Mouse (Mus musculus) left cerebral cortex, postnatal 4 days (tissue): ENCODE measurements around the gene Gm37240. TPM values are rescaled to one million over a fixed set of nuclear protein-coding genes. Genes with fewer than 3 reads are reported as not detected.
"Not testable (repeated sequence)": the region's sequence is repeated elsewhere in the genome, so short reads cannot be mapped to it uniquely, and the experiment has no call there.

Experiments
- DNase-seq: peaks from one replicate; pipeline ENCODE4 v3.0.0-alpha.2; 2022
- intact Hi-C: fragments of 180-260 bp; cut with DNase I; formaldehyde crosslinking; loops from one replicate; pipeline ENCODE4 v1.15.1; 2025
- total RNA-seq, 2 experiments: library from RNA; stranded (reverse); gene quantifications; 2 replicates each; pipeline ENCODE4 v1.2.3; 2021

Gene Gm37240
- total RNA-seq, 2 experiments from 2014 or later = 3.3 to 3.6 TPM

DNA sequence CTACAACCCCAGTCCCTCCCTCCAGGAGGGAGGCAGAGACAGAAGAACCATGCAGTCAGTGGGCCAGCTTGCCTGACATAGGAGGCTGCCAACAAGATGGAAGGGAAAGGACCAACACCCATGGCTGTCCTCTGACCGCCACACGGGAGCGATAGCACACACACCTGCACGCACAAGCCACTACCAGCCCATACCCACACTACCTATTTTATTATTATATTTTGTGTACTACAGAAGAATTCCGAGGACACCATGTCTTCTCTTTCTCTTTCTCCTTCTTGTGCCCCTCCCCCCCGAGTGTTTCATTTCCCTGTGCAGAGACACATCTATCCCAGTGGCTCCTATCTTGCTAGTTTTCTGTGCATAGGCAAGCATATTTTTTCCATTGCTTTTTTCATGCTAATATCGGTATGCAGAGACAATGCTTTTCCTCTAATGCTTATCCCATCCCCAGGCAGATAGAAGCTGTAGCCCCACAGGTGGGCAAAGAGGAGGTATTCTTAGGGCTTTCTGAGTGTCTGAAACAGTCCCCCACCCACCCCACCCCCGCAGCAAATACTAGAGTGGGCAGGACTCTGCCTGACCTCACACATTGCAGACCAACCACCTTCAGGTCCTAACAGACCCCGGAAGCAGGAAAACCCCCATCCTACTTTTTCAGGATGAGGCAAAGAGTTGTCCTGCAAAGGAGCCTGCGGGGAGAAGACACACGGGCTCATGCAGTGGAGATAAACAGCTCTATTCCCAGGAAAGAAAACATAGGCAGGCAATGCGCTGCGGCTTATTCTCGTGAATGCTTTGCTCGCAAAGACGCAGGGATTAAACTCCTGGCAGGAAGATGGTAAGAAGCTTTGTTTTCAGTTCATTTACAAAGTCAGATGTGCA lies 1232.2 kb downstream of the Gm37240 start:
- intact Hi-C loops = no loop called here
- peak; percentile 27 for DNase-seq

DNA sequence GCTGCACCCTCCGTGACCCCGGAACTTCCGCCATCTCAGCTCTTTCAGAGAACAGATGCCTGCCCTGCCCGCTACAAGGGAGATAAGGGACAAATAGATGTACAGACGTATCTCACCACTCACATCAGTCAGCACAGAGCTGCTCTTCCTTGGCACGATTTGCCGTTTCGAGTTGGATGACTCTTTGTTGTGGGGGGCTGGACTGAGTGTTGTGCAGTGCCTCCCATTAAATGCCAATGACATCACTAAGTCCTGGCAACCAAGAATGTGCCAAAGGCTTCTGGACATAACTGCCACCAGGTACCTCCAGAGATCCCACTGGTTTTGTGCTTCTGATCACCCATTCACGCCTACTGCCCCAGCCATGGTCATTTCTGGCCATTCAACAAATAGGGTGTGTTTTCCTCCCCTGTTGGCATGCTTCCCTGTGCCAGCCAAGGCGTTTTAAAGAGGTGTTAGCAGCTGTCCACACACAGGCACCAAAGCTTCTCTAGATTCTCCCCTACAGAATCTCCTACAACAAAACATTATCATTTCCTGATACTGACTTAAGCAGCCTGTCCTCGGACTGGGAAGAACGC lies 1233.0 kb downstream of the Gm37240 start:
- intact Hi-C loops = no loop called here
- DNase-seq = peak; percentile 13

DNA sequence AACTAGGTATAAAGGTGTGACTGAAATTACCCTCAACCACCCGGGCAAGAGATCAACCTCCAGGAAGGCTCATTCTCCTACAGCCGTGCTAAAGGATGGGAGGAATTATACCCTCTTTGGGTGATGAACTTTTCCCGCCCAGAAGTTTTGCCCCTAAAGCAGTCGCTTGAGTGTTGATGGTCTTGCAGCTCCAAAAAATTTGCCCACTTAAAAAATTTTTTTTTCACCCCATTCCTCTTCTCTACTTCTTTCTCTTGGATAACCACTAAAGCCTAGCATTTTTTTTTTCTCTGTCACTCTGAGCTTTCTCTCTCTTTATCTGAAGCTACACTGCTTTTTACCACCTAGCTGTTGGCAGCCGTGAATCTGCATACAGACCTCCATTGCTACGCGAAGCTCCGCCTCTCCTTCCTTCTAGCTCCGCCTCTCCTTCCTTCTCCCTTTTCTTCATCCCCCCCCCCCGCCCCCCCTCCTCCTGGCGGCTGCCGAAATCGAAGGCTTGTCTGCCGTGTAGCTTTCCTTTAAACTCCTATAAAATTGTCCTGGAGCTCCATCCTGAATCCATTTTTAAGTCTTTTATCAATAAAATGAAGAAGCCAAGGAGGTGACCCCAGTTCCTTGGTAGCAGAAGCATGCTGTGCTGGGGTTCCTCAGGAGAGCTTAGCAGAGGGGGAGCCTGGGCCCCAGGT lies 1233.6 kb downstream of the Gm37240 start:
- intact Hi-C loops = no loop called here
- DNase-seq = no peak

DNA sequence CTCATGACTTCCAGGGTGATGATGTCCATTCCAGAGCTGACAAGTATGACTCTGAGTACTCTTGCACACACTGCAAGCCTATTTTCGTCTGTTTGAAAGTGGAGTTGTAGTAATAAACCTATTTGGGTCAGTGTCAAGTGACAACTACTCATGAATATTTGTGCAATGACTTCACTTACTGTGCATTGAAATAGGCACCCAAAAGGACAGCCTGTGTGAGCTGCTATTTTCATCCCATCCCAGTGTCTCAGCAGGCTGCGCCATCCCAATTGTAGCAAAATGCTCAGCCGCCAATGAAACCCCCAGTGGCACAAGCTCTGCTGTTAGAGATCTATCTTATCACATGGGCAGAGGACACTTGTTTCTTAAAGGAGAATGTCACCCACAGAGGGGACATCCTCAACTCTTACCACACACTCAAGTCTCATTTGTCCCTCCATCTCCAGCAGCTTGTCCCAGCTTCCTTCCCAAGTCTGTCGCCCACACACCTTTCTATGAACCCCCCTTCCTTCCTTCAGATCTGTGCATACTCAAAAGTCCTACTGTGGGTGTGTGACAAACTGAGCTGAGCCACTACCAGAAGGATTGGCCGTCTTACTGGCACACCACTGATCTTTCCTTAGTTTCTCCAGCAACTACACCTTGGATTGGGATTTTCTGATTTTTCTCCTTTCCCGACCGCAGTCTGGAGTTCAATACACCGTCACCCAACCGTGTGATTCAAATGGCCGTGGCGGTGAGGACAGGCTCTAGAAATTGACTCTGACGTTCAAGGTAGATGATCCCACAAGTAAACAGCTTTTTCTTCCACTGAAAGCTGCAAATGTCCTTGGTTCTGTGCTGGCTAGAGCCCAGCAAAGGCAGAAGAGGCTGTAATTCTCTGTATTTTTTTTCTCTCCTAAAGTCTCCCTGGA lies 1234.4 kb downstream of the Gm37240 start:
- no peak for DNase-seq

DNA sequence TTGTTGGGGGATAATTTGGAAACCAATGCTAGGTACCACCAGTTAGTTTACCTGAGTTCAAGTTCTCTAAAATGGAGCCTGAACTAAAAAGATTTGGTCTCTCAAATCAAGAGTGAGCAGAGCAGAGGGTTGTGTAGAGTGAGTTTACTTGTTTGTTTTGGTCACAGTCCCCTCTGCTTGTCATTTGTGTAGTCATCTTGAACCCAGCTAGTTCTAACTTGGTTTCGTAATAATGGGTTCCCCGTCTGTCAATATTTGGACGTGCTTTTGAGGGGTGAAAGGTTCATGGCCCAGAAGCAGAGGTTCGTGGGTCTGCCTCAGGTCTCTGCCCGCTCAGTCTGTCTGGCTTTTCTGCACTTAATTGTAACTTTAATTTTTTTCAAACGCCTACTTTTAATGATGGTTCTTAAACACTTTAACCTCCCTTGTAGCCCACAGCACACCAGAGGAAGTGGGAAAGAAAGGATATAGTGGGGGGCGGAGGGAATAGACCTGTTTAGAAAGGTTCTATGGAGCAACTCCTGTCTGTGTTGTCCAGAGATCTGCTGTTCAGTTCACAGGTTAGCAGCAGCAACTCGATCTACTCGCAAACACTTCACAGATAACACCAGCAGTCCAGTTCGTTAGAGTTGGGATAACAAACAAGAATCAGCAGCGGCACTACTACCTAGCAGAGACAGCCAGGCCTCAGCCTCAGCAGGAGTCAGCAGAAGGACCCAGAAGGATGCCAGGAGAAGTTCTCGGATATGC lies 1237.6 kb downstream of the Gm37240 start:
- intact Hi-C loops = no loop called here
- no peak for DNase-seq

More for the DNA sequence above, 1234.4 kb downstream of the Gm37240 start:
- intact Hi-C loops = no loop called here

DNA sequence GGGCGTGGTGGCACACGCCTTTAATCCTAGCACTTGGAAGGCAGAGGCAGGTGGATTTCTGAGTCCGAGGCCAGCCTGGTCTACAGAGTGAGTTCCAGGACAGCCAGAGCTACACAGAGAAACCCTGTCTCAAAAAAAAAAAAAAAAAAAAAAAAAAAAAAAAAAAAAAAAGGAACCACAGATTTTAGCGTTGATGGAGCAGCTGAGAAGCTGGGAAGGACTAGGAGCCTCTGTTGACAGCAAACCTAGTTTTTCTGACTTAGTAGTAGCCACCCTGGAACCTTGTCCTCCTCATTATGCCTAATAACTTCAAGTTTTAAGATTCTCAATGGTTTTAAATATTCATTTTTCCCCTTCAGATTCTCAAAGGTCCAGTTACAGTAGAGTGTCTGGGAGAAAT lies 1239.2 kb downstream of the Gm37240 start:
- DNase-seq, intact Hi-C loops: not testable (repeated sequence)

DNA sequence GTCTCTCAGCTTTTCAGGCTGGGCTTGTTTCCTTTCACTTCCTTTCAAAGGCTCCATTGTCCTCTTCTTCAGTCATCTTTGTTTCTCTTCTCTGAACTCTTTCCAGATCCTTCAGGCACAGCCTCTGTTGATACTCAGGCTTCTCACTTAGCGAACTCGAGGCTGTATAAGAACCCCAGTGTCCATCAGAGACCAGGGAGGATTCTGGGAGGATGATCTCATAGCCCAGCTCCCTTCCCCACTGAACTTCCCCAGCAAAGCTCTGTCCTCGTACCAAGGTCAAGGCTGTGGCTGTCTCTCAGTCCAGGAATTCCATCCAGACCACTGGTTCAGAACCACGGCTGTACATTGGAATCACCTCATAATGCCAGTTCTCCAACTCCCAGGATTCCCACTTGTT lies 1239.7 kb downstream of the Gm37240 start:
- intact Hi-C loops = no loop called here
- no peak for DNase-seq

DNA sequence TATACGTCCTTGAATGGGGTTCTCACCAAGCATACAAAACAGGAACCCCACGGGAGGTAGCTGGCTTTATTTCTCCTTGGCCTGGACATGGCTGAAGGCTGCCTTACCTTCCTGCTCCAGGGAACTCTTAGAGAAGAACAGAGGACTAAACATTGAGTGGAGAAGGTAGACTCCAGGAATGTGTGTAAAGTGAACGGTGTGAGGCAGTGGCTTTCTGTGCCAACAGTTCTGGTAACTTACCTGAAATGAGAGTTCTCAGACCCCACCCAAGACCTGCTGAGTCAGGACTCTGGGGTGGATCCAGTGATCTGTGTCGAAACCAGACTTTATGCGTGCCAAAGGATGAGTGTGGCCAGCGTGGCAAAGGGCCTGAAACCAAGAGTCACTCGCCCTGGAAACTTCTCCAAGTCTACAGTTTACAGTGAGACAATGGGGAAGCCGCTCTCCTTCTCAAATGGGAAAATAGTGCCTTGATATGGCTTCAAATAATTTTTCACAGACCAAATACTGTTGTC lies 1240.9 kb downstream of the Gm37240 start:
- no peak for DNase-seq
- intact Hi-C loops = no loop called here

DNA sequence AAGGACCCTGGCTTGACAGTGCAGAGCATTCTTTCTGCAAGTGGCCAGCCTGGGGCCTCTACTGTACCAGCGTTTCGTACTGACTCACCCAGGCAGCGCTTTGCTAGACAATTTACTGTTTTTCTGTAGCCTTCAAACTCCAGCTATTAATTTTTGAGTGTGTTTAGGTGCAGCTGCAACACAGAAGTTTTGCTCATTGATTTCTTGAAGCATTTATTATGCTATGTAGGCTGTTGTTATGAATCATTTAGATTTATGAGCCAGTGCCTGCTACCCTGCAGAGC lies 1241.4 kb downstream of the Gm37240 start:
- DNase-seq = no peak
- intact Hi-C loops = no loop called here

DNA sequence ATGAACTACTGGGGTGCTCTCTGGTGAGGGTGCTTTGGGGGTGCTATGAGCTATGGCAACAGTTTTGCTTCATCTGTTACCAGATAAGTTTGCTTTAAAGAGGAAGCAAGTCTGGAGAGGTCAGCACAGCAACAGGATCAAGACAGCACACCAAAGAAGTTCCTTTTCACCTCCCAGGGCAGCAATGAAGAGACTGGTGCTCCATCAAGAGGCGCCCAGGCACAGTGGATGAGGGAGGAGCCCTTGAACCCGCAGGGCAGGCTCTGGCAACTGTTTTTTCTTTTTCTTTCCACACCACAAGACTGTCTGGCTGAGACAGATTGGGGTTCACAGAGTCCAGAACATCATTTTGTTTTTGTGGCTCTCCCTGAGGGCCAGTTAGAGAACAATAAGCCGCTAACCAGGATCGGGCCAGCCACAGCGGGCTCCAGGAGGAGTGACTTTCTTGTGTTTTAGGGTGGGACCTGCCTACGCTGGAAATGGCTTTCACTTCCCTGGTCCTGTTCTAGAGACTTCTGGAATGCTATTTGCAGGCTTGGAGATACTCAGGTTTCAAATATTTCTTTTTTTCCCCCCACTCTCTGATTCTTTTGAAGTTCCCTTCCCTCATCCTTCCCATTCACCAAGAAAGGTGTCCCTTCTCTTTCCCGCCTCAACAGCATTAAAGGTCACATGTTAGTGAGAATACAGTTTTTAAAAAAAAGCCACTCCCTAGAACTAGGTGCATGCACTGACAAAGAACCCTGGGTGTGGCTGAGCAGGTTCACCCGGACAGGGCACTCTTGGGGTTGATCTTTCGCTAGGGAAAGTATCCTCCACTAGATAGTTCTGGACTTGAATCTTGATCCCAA lies 1241.9 kb downstream of the Gm37240 start:
- intact Hi-C loops = no loop called here
- DNase-seq = no peak

DNA sequence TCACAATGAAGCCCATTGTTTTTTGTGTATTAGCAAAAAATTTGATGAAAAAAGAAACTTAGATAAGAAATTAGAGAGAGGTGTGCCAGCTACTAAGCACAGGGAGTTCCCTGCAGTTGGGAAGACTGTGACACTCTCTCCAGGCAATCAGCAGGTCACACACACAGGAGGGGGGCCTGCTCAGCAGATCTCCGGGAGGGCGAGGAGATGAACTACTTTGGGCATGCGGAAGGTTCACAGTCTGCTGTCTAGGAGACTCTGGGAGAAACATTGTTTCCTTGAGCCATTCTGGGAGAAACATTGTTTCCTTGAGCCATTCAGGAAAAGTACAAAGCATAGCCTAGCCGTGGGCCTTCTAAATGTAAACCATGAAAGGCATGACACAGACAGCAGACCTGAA lies 1244.4 kb downstream of the Gm37240 start:
- no peak for DNase-seq
- intact Hi-C loops = no loop called here

DNA sequence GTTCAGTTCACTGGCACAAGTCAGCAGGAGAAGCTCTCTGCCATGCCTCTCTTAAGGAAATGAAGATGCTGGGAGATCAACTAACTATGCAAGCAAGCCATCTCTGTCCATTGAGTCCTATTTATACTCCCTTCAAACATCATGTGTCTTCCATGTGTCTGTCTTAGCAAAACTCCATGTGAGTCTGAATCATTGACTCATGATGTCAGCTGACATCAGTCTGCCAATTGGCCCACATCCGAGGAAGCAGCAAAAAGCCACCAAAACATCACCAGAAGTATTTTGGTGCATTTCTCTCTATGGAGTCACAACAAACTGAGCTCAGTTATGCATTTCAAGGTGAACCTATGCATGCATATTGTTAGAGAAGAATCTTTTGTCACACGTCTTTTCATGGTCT lies 1245.9 kb downstream of the Gm37240 start:
- intact Hi-C loops = no loop called here
- no peak for DNase-seq

DNA sequence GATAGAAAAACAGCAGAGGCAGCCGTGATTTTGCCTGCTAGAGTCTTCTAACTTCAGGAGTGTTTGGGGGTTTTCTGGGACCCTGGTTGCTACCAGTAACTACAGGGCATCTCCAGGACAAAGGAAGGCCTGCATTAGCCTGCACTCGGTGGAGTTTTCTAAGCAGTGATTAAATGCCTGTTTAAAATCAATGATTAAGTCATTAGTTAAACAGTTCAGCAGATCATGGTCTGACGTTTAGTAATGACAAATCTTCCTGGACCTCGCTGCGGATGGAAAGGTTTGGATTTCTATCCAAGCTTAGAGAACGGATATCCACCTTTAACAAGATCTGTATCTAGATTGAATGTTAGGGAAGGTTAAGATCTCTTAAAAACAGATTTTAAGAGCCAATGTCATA lies 1246.8 kb downstream of the Gm37240 start:
- no peak for DNase-seq
- intact Hi-C loops = no loop called here

DNA sequence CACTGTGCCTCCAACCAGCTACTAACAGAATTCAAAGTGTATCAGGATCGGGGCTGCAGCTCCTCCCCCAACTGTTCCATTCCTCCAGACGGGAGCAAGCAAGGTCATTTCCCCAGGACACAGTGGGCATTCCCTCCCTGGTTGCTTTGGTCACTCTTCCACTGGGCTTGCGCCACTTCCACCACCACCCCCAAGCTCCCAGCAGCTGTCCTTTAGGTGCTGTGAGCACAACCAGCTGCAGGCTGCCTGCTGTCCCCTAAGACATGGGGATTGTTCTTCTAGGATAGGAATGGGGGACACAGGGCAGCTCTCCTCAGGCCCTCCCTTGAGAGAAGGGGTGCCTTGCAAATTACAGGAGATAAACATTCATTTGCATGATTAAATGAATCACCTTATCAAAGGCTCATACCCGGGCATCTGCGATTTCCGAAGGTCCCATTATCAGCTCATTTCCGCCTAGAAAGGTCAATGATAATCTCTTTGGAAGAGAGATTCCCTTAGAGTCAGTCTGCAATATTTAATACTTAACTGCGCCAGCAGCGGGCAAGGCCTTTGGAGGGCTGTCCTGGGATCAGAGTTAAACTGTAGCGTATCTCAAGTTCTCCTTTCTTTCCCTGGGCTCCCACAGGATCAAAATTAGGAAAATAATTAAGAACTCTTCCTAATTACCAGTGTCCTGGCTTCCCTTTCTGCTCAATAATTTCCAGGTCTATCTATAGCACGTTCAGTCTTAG lies 1247.4 kb downstream of the Gm37240 start:
- intact Hi-C loops = no loop called here
- no peak for DNase-seq

DNA sequence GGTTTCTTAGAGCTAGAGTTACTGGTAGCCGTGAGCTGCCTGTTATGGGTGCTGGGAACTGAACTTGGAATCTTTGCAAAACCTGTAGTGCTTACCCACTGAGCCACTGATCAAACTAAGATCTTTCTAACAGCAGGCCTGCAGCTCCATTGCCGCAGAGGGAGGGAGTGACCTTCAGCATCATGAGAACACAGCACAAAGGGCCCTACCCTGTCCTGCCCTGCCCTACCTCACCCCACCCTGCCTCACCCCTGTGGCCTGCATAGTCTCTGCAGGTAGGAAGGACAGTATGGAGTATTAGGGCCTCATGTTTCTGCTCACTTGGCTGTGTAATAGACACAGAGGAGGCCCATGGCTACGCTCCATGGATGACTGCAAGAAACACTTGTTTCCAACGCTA lies 1248.5 kb downstream of the Gm37240 start:
- DNase-seq = no peak
- intact Hi-C loops = no loop called here

DNA sequence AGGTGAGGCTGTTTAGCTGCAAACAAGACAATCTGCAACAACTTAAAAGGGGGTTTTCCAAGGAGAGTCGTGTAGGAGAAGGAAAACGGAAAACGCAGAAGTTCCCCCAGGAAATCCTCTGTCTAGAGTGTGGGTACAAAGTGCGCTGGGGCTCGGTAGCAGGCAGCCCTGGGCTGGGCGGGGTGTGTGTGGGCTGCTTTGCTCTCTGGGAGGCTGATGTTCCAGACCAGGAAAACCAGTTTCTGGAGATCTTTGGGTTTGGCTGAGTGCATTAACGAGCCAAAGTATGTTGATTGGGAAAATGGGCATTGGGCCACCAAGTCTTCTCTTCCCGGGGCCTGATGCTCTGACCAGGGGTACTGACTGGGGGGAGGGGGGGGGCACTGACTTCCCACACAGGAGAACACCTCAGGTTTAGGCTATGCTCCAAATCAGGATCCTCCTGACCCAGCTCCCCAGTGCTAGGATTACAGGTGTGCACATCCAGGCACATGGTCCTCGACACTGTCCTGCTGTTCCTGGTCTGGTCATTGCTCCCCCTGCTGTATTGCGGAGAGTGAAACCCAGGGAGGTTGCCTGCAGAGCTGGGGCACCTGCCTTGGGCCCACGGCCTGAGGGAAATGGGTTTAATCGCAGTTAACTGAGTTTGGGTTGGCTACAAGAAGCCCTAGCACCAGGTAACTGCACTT lies 1249.3 kb downstream of the Gm37240 start:
- no peak for DNase-seq
- intact Hi-C loops = no loop called here

DNA sequence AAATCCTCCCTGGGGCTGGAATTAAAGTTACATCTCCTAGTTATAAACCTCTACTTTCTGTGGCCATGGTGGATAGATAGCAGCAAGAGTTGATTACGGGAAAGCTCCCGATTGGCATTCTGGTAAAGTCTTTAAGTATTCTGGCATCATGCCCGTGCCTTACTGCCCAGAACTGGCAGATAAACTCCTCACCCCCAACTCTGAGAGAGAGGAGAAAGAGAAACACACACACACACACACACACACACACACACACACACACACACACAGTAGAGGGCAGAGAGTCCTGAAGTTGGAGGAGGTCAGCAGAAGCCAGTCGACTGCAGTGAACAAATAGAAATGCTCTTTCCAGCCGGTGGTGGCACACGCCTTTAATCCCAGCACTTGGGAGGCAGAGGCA lies 1250.2 kb downstream of the Gm37240 start:
- intact Hi-C loops = no loop called here

DNA sequence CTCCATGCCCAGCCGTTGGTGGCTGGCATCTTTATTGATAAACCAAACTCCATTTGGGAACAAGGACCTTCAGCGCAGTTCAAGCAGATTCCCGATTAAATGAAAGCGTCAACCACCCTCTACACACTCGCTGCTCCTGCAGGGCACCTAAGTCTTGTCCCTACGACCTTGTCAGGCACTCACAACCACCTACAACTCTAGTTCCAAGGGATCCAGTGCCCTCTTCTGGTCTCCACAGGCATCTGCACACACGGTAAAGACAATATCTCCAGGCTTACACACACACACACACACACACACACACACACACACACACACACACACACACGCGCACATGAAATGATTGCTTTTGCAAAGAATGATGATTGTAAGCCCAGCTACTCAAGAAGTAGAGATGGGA lies 1255.7 kb downstream of the Gm37240 start:
- intact Hi-C loops = no loop called here
- no peak for DNase-seq

More for the DNA sequence above, 1250.2 kb downstream of the Gm37240 start:
- no peak for DNase-seq
